Mouse (Mus musculus) ES-Bruce4 (cell line): Measurements from ENCODE around the gene Cd47.

Experiments
- CTCF ChIP-seq: IDR thresholded peaks from one replicate; pipeline ENCODE4 v1.8.1; 2011; ENCODE audit warnings: low read depth, low read length
- EP300 ChIP-seq: IDR thresholded peaks from 2 replicates; pipeline ENCODE4 v1.6.1; 2011; ENCODE audit warnings: low read depth, low read length; ENCODE audit not compliant: insufficient read depth
- POLR2A ChIP-seq: IDR thresholded peaks from one replicate; pipeline ENCODE4 v1.8.1; 2011; ENCODE audit warnings: low read length; ENCODE audit not compliant: insufficient read depth

DNA sequence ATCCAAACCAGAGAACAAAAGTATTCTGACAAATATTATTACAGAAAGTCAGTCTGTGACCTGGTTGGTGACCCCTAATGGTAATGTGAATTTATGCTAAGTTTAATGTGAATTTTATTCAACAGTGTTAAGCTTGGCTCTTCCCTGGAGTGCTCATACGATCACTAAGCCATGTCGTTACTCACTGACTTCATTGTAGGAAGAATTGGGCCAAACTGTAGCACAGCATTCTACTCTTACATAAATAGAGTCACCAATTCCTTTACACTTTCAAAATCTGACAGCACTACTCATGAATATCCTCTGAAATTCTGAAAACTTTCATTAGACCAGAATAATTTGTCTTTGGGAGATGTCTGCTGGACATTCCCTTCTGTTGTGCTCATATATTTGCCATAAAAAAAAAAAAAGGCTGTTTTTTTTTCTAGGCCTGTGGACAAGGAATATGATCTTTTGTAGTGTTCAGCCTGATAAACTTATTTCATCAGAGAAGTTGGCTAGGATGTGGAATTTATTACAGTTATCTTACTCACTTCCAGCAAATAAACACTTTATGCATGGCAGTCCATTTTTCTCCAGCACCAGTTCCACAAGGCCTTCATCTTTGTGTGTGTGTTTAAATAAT, 88.8 kb downstream of the Cd47 start:
- TF ChIP-seq POLR2A (no peak), EP300 (no peak), CTCF (no peak)
